Mouse (Mus musculus) A20 (cell line): ENCODE data around the gene Hoxb3.

Experiments
- DNase-seq: peaks from one replicate; pipeline ENCODE4 v3.0.0-alpha.2; 2011; ENCODE audit warnings: low read depth, low spot score

Hoxb3 gene

GRCm38 (mm10) chr11:96352691-96353521, 29.8 kb downstream of the Hoxb3 start:
- no peak for DNase-seq

- no peak for DNase-seq
These were observed 30.4 kb downstream of the Hoxb3 start for GRCm38 (mm10) chr11:96353522-96353841.

GRCm38 (mm10) chr11:96353939-96354338, 30.8 kb downstream of the Hoxb3 start:
- DNase-seq = no peak

GRCm38 (mm10) chr11:96354376-96354775, 31.2 kb downstream of the Hoxb3 start:
- no peak for DNase-seq

DNA sequence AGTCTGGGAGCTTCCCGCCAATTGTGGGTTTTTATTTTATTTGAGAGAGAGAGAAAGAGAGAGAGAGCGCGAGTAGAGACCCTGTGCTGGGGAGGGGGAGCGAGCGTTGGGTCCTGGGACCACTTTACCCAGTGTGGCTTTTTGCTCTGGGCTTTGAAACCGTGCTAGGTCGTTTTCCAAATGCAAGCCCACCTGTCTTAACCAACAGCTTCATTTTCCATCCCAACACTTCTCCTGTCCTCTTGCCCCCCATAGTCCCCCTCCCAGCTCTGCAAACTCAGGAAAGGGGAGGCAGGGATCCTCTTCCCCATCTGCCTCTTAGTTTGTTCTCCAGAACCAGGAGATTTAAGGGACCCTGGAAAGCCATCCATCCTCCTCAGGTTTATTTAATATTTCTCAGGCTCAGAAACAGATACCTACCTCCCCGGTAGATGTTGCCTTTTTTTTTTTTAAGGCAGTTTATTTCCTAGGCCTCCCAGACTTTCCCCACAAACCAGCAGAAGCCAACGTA, 31.7 kb downstream of the Hoxb3 start:
- DNase-seq = no peak

GRCm38 (mm10) chr11:96363807-96364206, 40.7 kb downstream of the Hoxb3 start:
- no peak for DNase-seq

DNA sequence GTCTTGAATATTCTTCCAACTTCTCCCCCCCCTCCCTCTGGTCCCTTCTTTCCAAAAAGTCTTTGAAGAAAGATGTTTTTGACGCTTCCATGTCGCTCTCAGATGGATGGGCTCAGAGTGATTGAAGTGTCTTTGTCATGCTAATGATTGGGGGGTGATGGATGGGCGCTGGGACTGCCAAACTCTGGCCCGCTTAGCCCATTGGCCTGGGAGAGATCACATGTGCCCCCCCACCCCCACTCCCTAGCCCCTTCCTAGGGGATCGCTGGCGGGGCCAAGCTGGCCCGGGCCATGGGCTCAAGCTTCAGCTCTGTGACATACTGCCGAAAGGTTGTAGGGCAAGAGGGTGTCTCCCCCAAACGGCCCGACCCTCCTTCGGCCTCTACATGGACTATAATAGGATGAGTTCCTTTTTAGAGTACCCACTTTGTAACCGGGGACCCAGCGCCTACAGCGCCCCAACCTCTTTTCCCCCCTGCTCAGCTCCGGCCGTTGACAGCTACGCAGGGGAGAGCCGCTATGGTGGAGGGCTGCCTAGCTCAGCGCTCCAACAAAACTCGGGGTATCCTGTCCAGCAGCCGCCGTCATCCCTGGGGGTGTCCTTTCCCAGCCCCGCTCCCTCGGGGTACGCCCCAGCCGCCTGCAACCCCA, 42.4 kb downstream of the Hoxb3 start, which contains the start of gene Hoxb1:
TSS of gene Hoxb1 (plus strand) at position 312 of the 651 bp plus-strand sequence.
- DNase-seq = no peak

- DNase-seq = no peak
These were observed 43.2 kb downstream of the Hoxb3 start for GRCm38 (mm10) chr11:96366092-96367041.

DNA sequence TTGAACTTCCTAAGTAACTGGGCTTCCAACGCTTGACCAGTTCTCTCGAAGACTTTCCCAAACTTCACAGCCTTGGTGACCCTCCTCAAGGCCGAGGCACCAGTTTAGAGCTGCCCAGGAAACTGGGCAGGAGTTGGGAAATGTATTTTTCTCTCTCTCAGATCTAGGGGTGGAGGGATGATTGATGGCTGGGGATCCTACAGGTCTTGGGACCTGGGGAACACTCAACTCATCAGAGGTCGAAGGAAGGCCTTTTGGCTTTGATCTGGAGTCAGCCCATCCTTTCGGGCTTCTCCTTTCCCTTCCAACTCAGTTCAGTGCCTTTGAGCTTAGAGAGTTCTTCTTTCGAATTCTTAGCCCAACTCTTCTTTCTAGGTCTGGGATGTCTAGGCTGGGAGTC, 44.0 kb downstream of the Hoxb3 start:
- DNase-seq = no peak

GRCm38 (mm10) chr11:96368686-96369085, 45.6 kb downstream of the Hoxb3 start:
- no peak for DNase-seq

GRCm38 (mm10) chr11:96369140-96369539, 46.0 kb downstream of the Hoxb3 start:
- no peak for DNase-seq

DNA sequence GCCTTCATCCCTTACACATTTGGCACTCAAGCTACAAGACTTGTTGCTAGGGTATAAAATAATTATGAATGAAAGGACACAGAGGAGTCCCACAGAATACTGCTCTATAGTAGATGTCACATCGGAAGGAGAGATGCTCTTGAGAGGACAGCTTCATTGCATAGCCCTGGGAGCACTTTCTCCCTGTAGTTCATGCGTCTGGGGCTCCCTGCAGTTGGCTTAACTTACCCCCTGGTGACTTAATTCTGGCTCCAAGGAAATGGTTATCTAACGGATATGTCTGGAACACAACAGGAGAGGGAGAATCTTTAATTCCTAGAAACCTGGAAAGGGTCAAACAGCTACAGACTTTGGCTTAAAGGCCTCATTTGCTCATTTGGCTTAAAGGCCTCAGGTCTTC, 48.6 kb downstream of the Hoxb3 start:
- DNase-seq = no peak

- DNase-seq = no peak
These were observed 49.4 kb downstream of the Hoxb3 start for GRCm38 (mm10) chr11:96372519-96372918.

DNA sequence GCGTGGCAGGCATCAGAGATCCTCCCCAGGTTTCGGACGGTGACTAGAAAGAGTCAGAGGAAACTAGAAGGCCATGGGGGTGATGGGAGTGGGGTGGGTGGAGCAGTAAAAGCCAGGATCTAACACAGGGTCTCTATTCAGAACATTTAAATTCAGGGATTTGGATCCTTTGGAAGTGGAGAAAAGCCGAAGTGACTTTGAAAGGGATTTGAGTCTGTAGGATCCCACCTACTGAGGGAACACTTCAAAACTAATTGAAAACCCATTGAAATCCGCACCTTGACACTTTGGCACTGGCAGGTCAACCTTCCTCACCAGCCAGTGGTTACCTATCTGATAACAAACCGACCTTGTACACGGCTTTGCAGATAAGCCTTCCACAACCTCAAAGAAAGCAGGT, 51.7 kb downstream of the Hoxb3 start:
- no peak for DNase-seq

GRCm38 (mm10) chr11:96383381-96383780, 60.3 kb downstream of the Hoxb3 start:
- DNase-seq = no peak

DNA sequence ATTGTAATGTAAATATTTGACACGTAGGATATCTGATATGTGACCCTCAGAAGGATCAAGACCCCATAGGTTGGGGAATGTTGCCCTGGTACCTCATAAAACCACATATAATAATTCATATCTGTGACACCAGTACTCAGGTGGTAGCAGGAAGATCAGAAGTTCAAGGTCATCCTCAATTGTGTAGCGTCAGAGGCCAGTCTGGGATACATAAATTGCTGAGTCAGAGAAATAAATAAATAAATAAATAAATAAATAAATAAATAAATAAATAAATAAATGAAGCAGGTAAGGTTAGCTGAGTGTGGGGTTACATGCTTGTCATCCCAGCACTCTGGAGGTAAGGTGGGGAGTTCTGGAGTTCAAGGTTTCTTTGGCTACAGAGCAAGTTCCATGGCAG, 64.5 kb downstream of the Hoxb3 start:
- no peak for DNase-seq

GRCm38 (mm10) chr11:96396772-96397626, 73.9 kb downstream of the Hoxb3 start:
- DNase-seq = no peak
